Mouse (Mus musculus): ENCODE data around the gene Mgmt.

Gene Mgmt

GRCm38 (mm10) chr7:137128726-137129125 is 234.3 kb downstream of the Mgmt start:
- DNase-seq (ENCODE audit: low spot score), result no peak

DNA sequence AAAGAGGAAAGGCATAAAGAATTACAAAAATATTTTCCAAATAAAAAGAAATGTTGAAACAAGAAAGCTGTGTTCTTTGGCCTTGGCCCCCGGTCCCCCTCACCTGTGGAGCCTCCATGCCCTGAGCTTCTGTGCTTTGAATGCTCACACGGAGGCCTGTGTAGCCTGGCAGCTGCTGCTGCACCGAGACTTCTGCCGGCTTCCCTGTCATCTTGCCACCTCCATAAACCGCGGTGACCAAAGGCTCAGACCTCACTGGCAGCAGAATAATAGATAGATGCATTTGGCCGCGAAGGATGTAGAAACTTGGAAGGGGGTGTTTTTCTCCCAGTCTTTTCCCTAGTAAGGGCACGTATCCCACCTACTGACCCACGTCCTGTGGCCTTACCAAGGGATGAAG is 235.8 kb downstream of the Mgmt start:
- DNase-seq (ENCODE audit: low spot score), result no peak

DNA sequence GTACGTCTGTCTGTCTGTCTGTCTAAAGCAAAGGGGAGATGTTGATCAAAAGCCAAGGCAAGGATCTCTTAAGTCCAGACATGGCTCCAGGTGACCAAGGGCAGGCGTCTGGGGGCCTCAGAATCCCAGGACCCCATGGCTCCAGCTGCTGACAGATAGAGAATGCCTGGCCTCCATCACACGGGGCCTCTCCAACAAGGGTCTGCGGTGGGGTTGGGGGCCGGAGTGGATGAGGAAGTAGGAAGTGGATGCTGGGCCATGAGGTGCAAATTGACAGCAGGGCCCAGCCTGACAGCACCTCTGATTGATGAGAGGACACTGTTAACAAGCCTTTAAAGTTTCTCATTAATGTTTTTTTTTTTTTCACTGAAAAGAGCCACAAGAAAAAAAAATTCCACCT is 237.5 kb downstream of the Mgmt start:
- DNase-seq (ENCODE audit: low spot score), result no peak

GRCm38 (mm10) chr7:137138101-137138500 is 243.7 kb downstream of the Mgmt start:
- no peak for DNase-seq (ENCODE audit: low spot score)

GRCm38 (mm10) chr7:137140321-137140720 is 245.9 kb downstream of the Mgmt start:
- DNase-seq (ENCODE audit: low spot score), result no peak

DNA sequence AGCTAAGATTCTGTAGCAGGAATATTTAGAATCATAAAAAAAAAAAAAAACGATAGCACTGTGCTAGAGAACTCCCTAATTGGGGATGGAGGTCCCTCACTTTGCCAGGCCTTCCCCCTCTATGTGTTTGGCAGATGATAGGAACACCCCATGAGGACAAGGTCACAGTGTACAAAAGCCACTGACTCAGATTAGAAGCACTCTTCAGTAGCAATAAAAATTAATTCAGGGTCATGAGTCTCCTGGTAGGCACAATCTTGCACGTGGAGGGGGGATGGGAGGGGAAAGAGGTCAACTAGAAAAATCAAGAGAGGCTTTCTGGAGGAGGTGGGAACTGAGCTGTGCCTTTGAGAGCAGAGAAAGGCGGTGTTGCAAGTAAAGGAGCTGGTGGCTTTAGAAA is 247.0 kb downstream of the Mgmt start:
- no peak for DNase-seq (ENCODE audit: low spot score)

- no peak for DNase-seq (ENCODE audit: low spot score)
Observed at GRCm38 (mm10) chr7:137147101-137147500, 252.7 kb downstream of the Mgmt start.

DNA sequence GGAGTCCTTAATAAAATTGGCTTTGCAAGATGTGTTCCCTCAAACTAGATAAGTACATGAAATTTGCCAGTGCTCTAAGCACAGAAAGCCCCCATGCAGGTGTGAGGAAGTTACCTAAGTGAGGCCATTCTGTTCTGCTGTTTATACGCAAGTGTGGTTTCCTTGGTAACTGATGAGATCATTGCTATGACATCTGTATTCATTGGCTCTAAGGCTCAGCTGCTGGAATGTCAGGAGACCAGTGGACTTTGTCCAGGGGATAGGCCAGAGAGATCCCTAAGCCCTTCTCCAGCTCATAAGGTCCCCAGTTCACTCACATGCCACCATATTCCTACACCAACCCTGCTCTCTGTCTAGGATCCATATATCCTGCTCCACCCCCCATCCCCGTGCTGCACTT is 257.4 kb downstream of the Mgmt start:
- no peak for DNase-seq (ENCODE audit: low spot score)

GRCm38 (mm10) chr7:137154623-137155022 is 260.2 kb downstream of the Mgmt start:
- no peak for DNase-seq (ENCODE audit: low spot score)

GRCm38 (mm10) chr7:137159086-137159485 is 264.7 kb downstream of the Mgmt start:
- DNase-seq (ENCODE audit: low spot score), result no peak

GRCm38 (mm10) chr7:137172278-137172677 is 277.9 kb downstream of the Mgmt start:
- no peak for DNase-seq (ENCODE audit: low spot score)

Measured in urinary bladder, postnatal 10 days (tissue).